Mouse (Mus musculus) left cerebral cortex, postnatal 14 days (tissue): ENCODE results near the gene BC029722. TPM values are rescaled to one million over a fixed set of nuclear protein-coding genes. Genes with fewer than 3 reads are reported as not detected.
A peak's percentile ranks its signal among the peaks of the same experiment; 100 is the strongest.

ENCODE experiments used
- DNase-seq, 2 experiments: peaks; one replicate each; pipeline ENCODE4 v3.0.0; 2021 to 2022; ENCODE audit warnings: low spot score in 2 of 2, mixed read lengths in 1 of 2
- intact Hi-C: fragments of 180-260 bp; cut with DNase I; formaldehyde crosslinking; loops from one replicate; pipeline ENCODE4 v1.15.1; 2025
- total RNA-seq, 2 experiments: library from RNA; stranded (reverse); gene quantifications; 2 replicates each; pipeline ENCODE4 v1.2.3; 2021

The BC029722 gene
- total RNA-seq, 2 experiments from 2014 or later = 45.7 to 50.3 TPM

DNA sequence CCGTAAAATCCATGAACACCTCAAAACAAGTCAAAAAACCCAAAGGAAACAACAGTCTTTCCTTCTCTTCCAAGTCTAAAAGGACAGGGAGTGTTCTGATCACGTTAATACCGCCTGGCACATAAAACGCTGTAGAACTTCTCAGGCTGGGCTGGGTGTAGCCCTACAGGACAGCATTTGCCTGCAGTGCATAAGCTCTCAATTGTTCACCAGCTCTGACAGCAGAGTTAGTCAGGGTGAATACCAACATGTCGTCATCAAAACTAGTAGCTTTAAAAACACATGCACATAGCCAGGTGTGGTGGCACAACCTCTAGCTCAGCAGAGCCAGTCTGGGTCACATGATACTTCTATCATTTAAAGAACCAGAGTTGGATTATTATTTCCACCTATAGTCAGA lies 1.6 kb upstream of the BC029722 start:
- intact Hi-C loops = no loop called here
- no peak for DNase-seq

DNA sequence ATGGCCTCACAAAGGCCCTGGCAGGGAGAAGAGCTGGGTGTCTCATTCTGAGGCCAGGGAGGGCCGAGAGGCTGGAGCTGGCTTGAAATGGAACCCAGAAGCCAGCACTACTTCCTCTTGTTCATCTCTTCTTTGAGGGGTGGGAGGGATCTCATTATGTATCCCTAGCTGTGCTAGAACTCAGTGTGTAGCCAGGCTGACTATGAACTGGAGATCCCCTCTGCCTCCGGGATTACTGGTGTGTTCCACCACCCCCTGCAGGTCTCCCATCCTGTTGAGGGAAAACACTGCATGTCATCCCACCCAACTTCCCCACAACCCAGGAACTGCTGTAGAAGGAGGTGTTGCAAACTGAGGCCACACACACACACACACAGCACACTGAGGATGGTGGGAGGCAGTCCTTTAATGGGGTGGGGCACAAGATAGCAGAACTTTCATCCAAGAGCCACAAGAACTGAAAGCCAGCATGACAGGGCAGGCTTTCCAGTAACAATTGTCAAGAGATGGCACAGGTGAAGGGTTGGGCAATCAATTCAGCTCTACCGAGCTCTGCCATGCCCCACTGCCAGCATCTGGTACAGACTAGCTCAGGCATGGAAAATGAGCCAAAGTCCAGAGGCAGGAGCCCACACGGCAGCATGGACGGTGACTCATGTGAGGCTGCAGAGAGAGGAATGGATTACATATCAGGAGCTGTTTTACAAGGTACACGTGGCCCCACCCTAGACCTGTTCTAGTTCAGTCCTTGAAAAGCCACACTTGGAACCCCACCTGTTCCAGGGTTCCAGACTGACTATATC lies 424 bp upstream of the BC029722 start:
- DNase-seq = no peak
- intact Hi-C loops = no loop called here

DNA sequence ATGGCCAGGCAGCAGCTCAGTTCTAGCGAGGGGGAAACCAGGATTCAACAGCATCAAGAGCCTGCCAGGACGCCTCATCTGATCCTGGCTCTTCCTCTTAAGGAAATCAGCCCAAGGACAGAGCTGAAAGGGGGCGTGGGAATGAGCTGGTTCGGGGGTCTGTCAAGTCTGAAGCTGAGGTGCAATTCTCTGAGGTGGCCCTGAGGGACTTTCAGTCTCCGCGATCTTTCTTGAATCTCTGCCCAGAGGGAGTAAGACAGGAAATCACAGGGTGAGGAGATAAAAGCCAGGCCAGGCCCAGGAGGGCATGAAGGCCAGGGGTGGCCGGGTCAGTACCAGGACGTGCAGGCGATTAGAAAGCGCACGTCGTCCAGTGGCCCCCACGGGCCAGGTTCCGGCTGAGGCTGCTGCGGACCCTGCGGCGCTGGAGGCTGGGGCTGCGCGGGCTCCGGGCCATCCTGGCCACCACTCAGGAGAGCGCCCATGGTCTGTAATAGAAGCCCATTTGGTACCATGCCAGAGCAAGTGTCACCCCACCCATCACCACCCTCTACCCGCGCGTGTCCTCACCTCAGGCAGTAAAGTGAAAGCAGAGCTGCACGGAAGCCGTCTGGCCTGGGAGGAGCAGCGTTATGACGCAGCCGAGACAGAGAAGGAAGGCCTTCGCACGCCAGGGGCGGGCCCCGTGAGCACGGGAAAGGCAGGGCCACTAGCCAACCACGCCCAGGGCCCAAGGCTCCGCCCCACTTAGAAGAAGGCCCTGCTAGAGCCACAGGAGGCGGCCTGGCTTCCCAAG lies 432 bp downstream of the BC029722 start:
- intact Hi-C loops = no loop called here
- peak; percentile 93 for DNase-seq

DNA sequence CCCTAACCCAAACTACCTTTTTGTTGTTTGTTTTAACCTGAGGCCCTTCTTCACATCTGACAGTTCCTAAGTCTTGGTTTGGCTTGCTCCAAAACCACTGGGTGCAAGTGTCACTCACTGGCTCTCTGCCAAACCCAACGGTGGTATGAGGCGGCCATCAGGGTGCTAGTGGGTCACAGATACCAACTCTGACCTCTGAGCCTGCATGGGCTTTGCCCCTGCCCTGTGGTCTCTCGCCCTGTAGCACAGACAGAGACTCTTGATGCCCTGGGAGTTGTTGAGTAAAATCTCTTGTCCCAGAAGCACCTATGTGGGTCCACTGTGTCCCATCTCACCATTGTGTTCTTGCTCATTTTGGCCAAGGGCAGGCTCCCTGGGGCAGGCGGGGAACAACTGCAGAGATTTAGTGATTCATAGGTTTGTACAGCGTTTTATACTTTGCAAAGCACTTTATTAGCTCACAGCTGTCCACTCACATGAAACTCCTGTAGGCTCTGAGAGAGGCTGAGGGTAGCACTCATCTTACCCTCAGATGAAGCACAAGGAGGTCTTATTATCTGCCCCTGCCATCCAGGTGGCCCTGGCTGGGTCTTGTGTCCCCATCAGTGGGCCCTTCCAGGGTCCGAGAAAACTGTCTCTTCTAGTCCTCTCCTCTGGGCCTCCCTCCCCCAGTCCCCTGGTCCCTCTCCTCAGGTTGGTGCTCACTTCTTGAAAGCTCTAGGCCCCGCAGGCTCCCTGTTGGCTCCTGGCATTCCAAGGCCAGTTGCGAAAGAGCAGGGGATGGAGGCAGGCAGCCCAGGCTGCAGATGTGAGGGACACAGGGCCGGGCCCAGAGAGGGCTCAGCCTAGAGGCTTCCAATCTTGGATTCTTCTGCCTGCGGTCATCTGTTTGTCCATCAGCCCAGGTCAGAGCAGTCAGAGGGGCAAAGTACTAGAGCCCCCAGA lies 1.7 kb downstream of the BC029722 start:
- intact Hi-C loops = no loop called here

GRCm38 (mm10) chr2:155816179-155816578 lies 3.0 kb downstream of the BC029722 start:
- no peak for DNase-seq
- intact Hi-C loops = no loop called here

More for the DNA sequence above, 1.7 kb downstream of the BC029722 start:
- no peak for DNase-seq

DNA sequence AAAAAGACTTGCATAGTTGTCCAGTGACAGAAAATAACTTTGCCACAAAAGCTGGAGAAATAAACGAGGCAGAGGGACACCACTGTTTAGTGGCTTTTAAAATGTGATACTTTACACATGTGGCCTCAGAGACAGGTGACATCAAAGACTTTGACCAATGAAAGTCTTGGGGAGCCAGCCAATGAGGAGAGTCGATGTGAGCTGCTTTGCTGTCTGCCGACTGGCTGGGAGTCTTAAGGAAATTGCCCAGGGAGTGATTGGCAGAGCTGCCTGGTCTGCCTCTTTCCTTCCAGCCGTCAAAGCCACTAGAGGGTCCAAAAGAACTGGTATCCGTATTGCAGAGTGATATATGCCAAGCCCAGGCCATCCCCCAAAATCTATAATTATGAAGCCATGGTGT lies 4.4 kb downstream of the BC029722 start:
- intact Hi-C loops = no loop called here
- peak; percentile 59 to 76 for DNase-seq

DNA sequence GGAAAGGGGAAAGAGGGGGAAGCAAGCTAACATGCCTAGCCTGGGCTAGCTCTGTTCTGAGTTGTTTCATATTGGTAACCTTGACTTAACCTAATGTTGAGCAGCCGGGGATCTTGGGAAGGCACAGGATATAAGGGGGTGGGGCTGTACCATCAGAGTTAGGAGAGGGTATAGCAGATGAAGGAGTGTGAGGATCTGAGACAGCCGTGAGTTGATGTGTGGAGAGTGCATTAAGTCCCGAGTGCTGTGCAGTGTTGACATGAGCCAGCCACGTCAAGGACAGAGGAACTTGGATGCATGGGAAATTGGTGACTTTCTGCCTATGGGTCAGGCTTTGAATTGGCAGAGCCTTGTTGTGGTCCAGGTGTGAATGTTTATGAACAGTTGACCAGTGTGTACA lies 6.6 kb downstream of the BC029722 start:
- no peak for DNase-seq
- intact Hi-C loops = no loop called here

DNA sequence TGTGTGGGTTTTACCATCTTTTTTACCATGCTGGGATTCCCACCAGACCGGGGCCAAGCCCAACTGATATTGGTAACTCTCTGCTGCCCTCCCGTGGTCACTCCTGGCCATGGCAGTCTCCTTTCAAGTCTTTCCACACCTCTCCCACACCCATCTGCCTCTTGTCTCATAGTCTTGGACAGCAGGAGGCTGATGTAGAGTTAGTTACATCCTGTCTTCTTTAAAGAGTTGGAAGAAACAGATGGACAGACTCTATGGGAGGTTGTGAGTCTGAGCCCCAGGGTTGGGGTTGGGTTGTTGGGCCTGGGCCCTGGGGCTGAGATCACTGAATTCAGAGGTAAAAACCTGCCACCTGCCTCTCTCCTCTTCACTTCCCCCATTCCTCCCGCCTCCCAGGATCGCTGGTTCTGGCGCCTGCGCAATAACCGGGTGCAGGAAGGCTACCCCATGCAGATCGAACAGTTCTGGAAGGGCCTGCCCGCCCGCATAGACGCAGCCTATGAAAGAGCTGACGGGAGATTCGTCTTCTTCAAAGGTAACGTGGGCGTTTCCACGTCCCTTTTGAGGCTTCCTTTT lies 7.3 kb downstream of the BC029722 start:
- DNase-seq = peak; percentile 87 to 93
- intact Hi-C loops = loop anchor here (2.0 kb wide), 1 partner anchor 35 kb away; no protein-coding TSS in a partner anchor

GRCm38 (mm10) chr2:155809620-155810019 lies 9.6 kb downstream of the BC029722 start:
- DNase-seq = no peak
- intact Hi-C loops = loop anchor here (2.0 kb wide), 1 partner anchor 33 kb away; no protein-coding TSS in a partner anchor

DNA sequence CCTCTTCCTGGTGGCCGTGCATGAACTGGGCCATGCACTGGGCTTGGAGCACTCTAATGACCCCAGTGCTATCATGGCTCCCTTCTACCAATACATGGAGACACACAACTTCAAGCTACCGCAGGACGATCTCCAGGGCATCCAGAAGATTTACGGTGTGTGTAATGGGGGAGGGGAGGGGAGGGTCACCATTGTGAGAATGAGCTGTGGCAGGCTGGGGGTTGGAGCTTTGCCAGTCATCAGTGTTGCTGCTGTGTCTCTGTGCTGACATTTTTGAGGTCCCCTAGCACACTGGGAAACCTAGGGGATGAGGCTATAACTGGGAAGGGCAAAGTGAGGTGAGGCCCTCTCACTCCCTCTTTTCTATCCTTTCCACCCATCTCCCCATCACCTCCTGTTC lies 11.8 kb downstream of the BC029722 start:
- no peak for DNase-seq
- intact Hi-C loops = no loop called here

DNA sequence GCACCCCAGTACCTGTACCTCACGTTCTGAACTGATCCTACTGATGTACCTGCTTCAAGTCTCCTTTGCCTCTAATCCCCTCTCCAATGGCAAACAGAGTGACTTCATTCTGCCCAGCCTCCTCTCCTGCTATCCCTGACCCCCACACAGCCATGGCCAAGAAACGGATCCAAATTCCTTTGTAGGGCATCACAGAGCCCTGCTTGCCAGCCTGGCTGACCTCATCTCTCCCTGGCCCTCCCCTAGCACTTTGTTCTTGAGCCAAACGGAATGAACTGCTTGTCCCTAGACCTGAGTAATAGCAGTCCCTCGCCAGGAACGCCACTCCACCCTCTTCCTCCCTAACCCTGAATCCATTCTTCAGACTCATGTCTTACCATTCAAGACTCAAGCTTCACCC lies 12.7 kb downstream of the BC029722 start:
- DNase-seq = no peak
- intact Hi-C loops = no loop called here

DNA sequence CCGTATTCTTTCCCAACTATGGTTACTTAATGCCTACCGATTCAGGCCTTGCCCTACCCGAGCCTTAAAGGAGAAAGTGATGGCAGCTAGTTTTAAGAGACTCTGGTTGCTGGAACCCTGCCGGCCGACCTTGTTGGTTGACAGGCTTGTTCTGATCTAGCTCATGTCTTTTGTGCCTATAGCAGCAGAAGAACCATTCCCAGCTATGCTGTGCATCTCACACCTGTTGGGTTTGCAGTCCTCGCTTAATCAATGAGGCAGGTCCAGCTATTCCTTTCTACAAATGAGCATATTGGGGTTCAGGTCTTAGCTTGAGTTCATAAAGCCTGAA lies 13.3 kb downstream of the BC029722 start:
- DNase-seq = no peak
- intact Hi-C loops = no loop called here

- intact Hi-C loops = no loop called here
- no peak for DNase-seq
These were observed 13.8 kb downstream of the BC029722 start for GRCm38 (mm10) chr2:155805231-155805924.

DNA sequence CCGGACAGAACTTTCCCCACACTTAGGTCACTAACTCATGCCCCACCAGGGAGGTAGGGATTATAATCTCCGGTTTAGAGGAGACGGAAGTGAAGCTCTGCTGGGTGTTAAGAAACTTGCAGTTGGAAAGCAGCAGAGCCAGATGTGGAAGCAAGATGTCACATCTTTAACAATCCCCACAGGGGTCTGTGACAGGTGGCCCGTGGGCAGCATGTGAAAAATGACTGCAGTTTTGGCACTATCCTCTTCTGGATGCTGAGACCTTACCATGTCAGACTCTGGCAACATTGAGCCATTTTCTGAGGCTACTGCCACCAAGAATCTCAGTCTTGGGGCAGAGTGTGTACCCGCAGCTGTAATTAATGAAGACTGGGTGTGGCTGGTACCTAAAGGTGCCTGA lies 15.2 kb downstream of the BC029722 start:
- intact Hi-C loops = no loop called here
- no peak for DNase-seq

GRCm38 (mm10) chr2:155802761-155803160 lies 16.5 kb downstream of the BC029722 start:
- DNase-seq = no peak
- intact Hi-C loops = no loop called here

DNA sequence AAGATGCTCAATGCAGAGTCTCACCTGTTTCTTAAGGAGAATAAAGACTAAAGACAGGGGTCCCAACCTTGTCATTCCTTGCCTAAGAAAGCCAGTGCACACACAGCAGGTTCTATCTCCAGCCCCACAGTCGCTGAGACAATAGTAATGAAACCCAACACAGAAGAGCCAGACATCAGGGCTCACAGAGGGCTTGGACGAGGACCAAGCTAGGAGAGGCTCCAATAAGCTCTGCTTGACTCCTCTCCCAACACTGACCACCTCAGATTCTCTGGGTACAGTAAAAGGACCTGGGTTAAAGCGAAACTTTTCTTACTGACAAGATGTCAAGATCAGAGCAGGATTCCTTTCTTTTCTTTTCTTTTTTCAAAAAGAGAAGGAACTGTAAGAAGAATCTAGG lies 20.6 kb downstream of the BC029722 start:
- intact Hi-C loops = no loop called here
- DNase-seq = no peak

DNA sequence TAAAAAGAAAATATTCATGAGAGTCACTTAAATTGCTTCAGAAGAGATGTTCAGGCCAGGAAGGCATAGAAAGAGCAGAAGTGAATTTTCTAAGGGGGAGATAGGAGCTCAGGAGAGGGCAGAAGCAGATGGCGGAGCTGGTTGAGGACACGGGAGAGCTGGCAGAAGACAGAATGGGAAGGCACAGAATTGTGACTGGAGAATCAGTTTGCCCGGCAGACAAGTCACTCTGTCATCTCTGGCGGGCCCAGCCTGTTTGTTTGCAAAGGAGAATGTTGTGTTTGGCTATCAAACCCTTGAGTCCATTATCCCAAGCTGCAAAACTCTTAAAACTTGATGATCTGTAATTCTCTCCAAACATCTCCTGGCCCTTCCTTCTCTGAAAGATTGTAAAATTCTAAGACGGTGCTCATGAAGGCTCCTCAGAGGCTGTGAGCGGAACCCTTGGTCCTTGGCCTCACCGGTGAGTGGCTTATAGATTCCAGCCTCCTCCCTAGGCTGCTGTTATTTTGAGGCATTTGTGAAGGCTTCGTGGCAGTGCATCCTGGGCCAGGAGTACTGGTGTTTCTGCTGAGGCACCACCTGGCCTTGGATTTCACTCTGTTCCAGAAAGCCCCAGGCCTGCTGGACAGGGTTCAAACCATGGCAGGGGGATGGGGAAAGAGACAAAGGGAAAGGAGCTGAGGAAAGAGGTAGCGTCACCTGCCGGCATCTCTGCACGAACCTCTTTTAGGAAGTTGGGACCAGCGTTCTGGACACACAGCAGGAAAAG lies 24.4 kb downstream of the BC029722 start:
- DNase-seq = no peak
- intact Hi-C loops = no loop called here

- intact Hi-C loops = no loop called here
- DNase-seq = no peak
These were observed 26.3 kb downstream of the BC029722 start for GRCm38 (mm10) chr2:155792899-155793298.
